Mouse (Mus musculus) liver, adult 2 months (tissue): Measurements from ENCODE around the gene Sipa1l1. TPM values are rescaled to one million over a fixed set of nuclear protein-coding genes. Genes with fewer than 3 reads are reported as not detected.

Experiments used
- DNase-seq: peaks from one replicate; pipeline ENCODE4 v3.0.0-alpha.2; 2011; ENCODE audit warnings: low read depth, low spot score; ENCODE audit errors: extremely low read depth
- H3K27ac ChIP-seq: fragments of 200-500 bp; replicated peaks from 2 replicates; pipeline ENCODE4 v1.5.1; 2012; ENCODE audit warnings: low read depth, mild to moderate bottlenecking, control low read depth, inconsistent platforms, low read length; ENCODE audit not compliant: insufficient read depth
- H3K27me3 ChIP-seq: fragments of 200-500 bp; 2 replicates; pipeline ENCODE4 v1.6.1; 2012; ENCODE audit warnings: mild to moderate bottlenecking, moderate library complexity, low read length, inconsistent platforms; ENCODE audit not compliant: control insufficient read depth, insufficient read depth
- H3K36me3 ChIP-seq: fragments of 200-500 bp; 2 replicates; pipeline ENCODE4 v1.6.1; 2012; ENCODE audit warnings: low read length, inconsistent platforms; ENCODE audit not compliant: control insufficient read depth, insufficient read depth
- H3K4me1 ChIP-seq: fragments of 200-500 bp; 2 replicates; pipeline ENCODE4 v1.6.1; 2011; ENCODE audit warnings: low read length; ENCODE audit not compliant: control insufficient read depth, insufficient read depth
- H3K4me3 ChIP-seq: fragments of 200-500 bp; 2 replicates; pipeline ENCODE4 v1.5.1; 2011; ENCODE audit warnings: low read depth, mild to moderate bottlenecking, control low read depth, low read length, moderate library complexity; ENCODE audit not compliant: insufficient read depth
- H3K79me2 ChIP-seq: fragments of 200-500 bp; 2 replicates; pipeline ENCODE4 v1.6.1; 2012; ENCODE audit warnings: inconsistent platforms, mild to moderate bottlenecking, low read length, moderate library complexity; ENCODE audit not compliant: control insufficient read depth, insufficient read depth
- H3K9ac ChIP-seq: fragments of 200-500 bp; 2 replicates; pipeline ENCODE4 v1.6.1; 2012; ENCODE audit warnings: low read depth, mild to moderate bottlenecking, control low read depth, inconsistent platforms, low read length
- CTCF ChIP-seq: fragments of 200-500 bp; IDR thresholded peaks from 2 replicates; pipeline ENCODE4 v1.5.1; 2011; ENCODE audit warnings: low read depth, low read length, control low read depth
- POLR2A ChIP-seq: fragments of 200-500 bp; IDR thresholded peaks from 2 replicates; pipeline ENCODE4 v1.6.1; 2011; ENCODE audit warnings: low read length, control low read depth; ENCODE audit not compliant: insufficient read depth; ENCODE audit errors: extremely low read depth
- WGBS: fragments of 180-500 bp; shearing (Covaris S2); methylation state at CpG from one replicate; pipeline ENCODE4 v1.1.7; 2018; 5-methylcytosine and 5-hydroxymethylcytosine counted together
- polyA plus RNA-seq: library from polyadenylated mRNA; depleted of rRNA; stranded (reverse); fragments of >200 nt; gene quantifications from 2 replicates; pipeline ENCODE4 v1.2.3, GENCODE M21; 2012
- total RNA-seq: library from RNA; depleted of rRNA; stranded (reverse); fragments of >200 nt; gene quantifications from 2 replicates; pipeline ENCODE4 v1.2.3, GENCODE M21; 2014

The Sipa1l1 gene
- total and polyA plus RNA-seq, 2 experiments: 10.3 to 13.7 TPM

- TF ChIP-seq CTCF (no peak), POLR2A (no peak)
- Histone ChIP-seq H3K9ac (no peak overlapping the region), H3K4me3 (no peak overlapping the region), H3K36me3 (no peaks in the 10 kb centered on the region), H3K27ac (no peak overlapping the region), H3K4me1 (peaks cover 11% of the 10 kb centered on the region), H3K79me2 (peaks cover 4% of the 10 kb centered on the region; the same call in 1 of the 2 replicates), H3K27me3 (no peaks in the 10 kb centered on the region)
- WGBS: 91% methylated on average over 6 of the region's 6 CpGs
- DNase-seq: no peak
Measured at GRCm38 (mm10) chr12:82286068-82286467, 116.9 kb downstream of the Sipa1l1 start.

GRCm38 (mm10) chr12:82286804-82287203, 117.7 kb downstream of the Sipa1l1 start:
- Histone ChIP-seq H3K4me1 (peaks cover 11% of the 10 kb centered on the region), H3K4me3 (no peak overlapping the region), H3K36me3 (no peaks in the 10 kb centered on the region), H3K27me3 (no peaks in the 10 kb centered on the region), H3K27ac (no peak overlapping the region), H3K79me2 (peaks cover 7% of the 10 kb centered on the region; the same call in 1 of the 2 replicates), H3K9ac (no peak overlapping the region)
- no peak for DNase-seq
- TF ChIP-seq CTCF (no peak), POLR2A (no peak)
- 81% methylated on average over 5 of the region's 5 CpGs for WGBS

- WGBS: 95% methylated on average over 7 of the region's 7 CpGs
- Histone ChIP-seq H3K4me3 (no peak overlapping the region), H3K36me3 (no peaks in the 10 kb centered on the region), H3K27ac (no peak overlapping the region), H3K4me1 (peaks cover 10% of the 10 kb centered on the region), H3K27me3 (no peaks in the 10 kb centered on the region), H3K9ac (no peak overlapping the region), H3K79me2 (peaks cover 9% of the 10 kb centered on the region; the same call in 1 of the 2 replicates)
- TF ChIP-seq CTCF (no peak), POLR2A (no peak)
- no peak for DNase-seq
Measured at GRCm38 (mm10) chr12:82293545-82294247, 124.6 kb downstream of the Sipa1l1 start.

GRCm38 (mm10) chr12:82294906-82295887, 126.1 kb downstream of the Sipa1l1 start:
- Histone ChIP-seq H3K4me3 (no peak overlapping the region), H3K27ac (no peak overlapping the region), H3K27me3 (no peaks in the 10 kb centered on the region), H3K79me2 (peaks cover 9% of the 10 kb centered on the region; the same call in 1 of the 2 replicates), H3K9ac (no peak overlapping the region), H3K4me1 (peaks cover 10% of the 10 kb centered on the region), H3K36me3 (no peaks in the 10 kb centered on the region)
- DNase-seq: peak; percentile 46
- 77% methylated on average over 10 of the region's 10 CpGs for WGBS
- no peak for TF ChIP-seq POLR2A
- no peak for TF ChIP-seq CTCF

GRCm38 (mm10) chr12:82296276-82296675, 127.2 kb downstream of the Sipa1l1 start:
- WGBS: 69% methylated on average over 2 of the region's 2 CpGs
- H3K79me2 ChIP-seq: peaks cover 9% of the 10 kb centered on the region; the same call in 1 of the 2 replicates
- H3K9ac ChIP-seq: no peak overlapping the region
- peak; percentile 55 for DNase-seq
- no peak overlapping the region for H3K4me3 ChIP-seq
- H3K4me1 ChIP-seq: peaks cover 10% of the 10 kb centered on the region
- H3K27me3 ChIP-seq: no peaks in the 10 kb centered on the region
- TF ChIP-seq CTCF (no peak), POLR2A (no peak)
- H3K27ac ChIP-seq: no peak overlapping the region
- no peaks in the 10 kb centered on the region for H3K36me3 ChIP-seq
